Mouse (Mus musculus) liver, embryonic 12.5 days (tissue): ENCODE measurements around the gene Zfp580. TPM values are rescaled to one million over a fixed set of nuclear protein-coding genes. Genes with fewer than 3 reads are reported as not detected.

Source experiments
- ATAC-seq: fragments of 200-750 bp; cut with Nextera tagmentation; 2 replicates; pipeline ENCODE4 v1.8.0; 2017; ENCODE audit warnings: moderate number of reproducible peaks, mild to moderate bottlenecking, moderate library complexity
- H3K27ac ChIP-seq: fragments of 300-500 bp; sonication (generic); 2 replicates; pipeline ENCODE4 v1.5.1; 2016; ENCODE audit warnings: mild to moderate bottlenecking
- H3K27me3 ChIP-seq: fragments of 300-500 bp; sonication (generic); replicated peaks from 2 replicates; pipeline ENCODE4 v1.6.1; 2016; ENCODE audit warnings: mild to moderate bottlenecking, moderate library complexity
- H3K36me3 ChIP-seq: fragments of 300-500 bp; sonication (generic); 2 replicates; pipeline ENCODE4 v1.6.1; 2016; ENCODE audit warnings: mild to moderate bottlenecking, moderate library complexity
- H3K4me1 ChIP-seq: fragments of 300-500 bp; sonication (generic); 2 replicates; pipeline ENCODE4 v1.6.1; 2016
- H3K4me2 ChIP-seq: fragments of 300-500 bp; sonication (generic); 2 replicates; pipeline ENCODE4 v1.6.1; 2016; ENCODE audit warnings: mild to moderate bottlenecking, moderate library complexity
- H3K4me3 ChIP-seq: fragments of 300-500 bp; sonication (generic); 2 replicates; pipeline ENCODE4 v1.5.1; 2016; ENCODE audit warnings: mild to moderate bottlenecking, moderate library complexity
- H3K9ac ChIP-seq: fragments of 300-500 bp; sonication (generic); 2 replicates; pipeline ENCODE4 v1.6.1; 2016; ENCODE audit warnings: mild to moderate bottlenecking, moderate library complexity
- H3K9me3 ChIP-seq: fragments of 300-500 bp; sonication (generic); replicated peaks from 2 replicates; pipeline ENCODE4 v1.6.1; 2016; ENCODE audit warnings: mild to moderate bottlenecking, moderate library complexity
- WGBS: fragments of 180-500 bp; shearing (Covaris S2); methylation state at CpG from one replicate; pipeline ENCODE4 v1.1.7; 2016; ENCODE audit not compliant: insufficient replicate concordance; 5-methylcytosine and 5-hydroxymethylcytosine counted together
- polyA plus RNA-seq: library from polyadenylated mRNA; unstranded; fragments of >200 nt; fragmentation: Nextera tagmentation; extraction: Ambion mirVana; gene quantifications from 2 replicates; pipeline ENCODE4 v1.2.1, GENCODE M21; 2016

Gene Zfp580
- polyA plus RNA-seq, 1 experiment from 2014 or later = 5.2 TPM

GRCm38 (mm10) chr7:5092381-5092780 lies 41.0 kb downstream of the Zfp580 start:
- Histone ChIP-seq H3K36me3 (peaks cover 99% of the 10 kb centered on the region), H3K9ac (no peak overlapping the region), H3K4me1 (peaks cover 6% of the 10 kb centered on the region; the same call in 1 of the 2 replicates), H3K27ac (no peak overlapping the region), H3K4me3 (no peak overlapping the region), H3K9me3 (no peaks in the 10 kb centered on the region), H3K27me3 (no peaks in the 10 kb centered on the region), H3K4me2 (no peak overlapping the region)
- ATAC-seq = no peak
- WGBS = 85% methylated on average over 6 of the region's 6 CpGs

- Histone ChIP-seq H3K9me3 (no peaks in the 10 kb centered on the region), H3K4me1 (0 out of 2 replicates have a peak, but pooled peaks cover 2% of the 10 kb centered on the region), H3K27ac (no peak overlapping the region), H3K9ac (no peak overlapping the region), H3K4me2 (no peak overlapping the region), H3K4me3 (no peak overlapping the region), H3K27me3 (no peaks in the 10 kb centered on the region), H3K36me3 (peaks cover 99% of the 10 kb centered on the region)
- WGBS = 85% methylated on average over 21 of the region's 21 CpGs
- ATAC-seq = no peak
These were observed 41.6 kb downstream of the Zfp580 start for GRCm38 (mm10) chr7:5092831-5093510.

- Histone ChIP-seq H3K4me2 (no peak overlapping the region), H3K4me3 (no peak overlapping the region), H3K27ac (no peak overlapping the region), H3K36me3 (peaks cover 56% of the 10 kb centered on the region), H3K9ac (no peak overlapping the region), H3K9me3 (no peaks in the 10 kb centered on the region), H3K27me3 (no peaks in the 10 kb centered on the region), H3K4me1 (no peaks in the 10 kb centered on the region)
- no peak for ATAC-seq
- WGBS = 85% methylated on average over 5 of the region's 5 CpGs
These were observed 47.4 kb downstream of the Zfp580 start for GRCm38 (mm10) chr7:5098769-5099168.

GRCm38 (mm10) chr7:5099796-5100195 lies 48.5 kb downstream of the Zfp580 start:
- H3K27me3 ChIP-seq = no peaks in the 10 kb centered on the region
- H3K27ac ChIP-seq = no peak overlapping the region
- ATAC-seq = no peak
- no peaks in the 10 kb centered on the region for H3K4me1 ChIP-seq
- peaks cover 46% of the 10 kb centered on the region for H3K36me3 ChIP-seq
- WGBS = 72% methylated on average over 3 of the region's 3 CpGs
- H3K4me3 ChIP-seq = no peak overlapping the region
- no peak overlapping the region for H3K9ac ChIP-seq
- no peaks in the 10 kb centered on the region for H3K9me3 ChIP-seq
- no peak overlapping the region for H3K4me2 ChIP-seq

- H3K27me3 ChIP-seq = no peaks in the 10 kb centered on the region
- H3K27ac ChIP-seq = no peak overlapping the region
- no peaks in the 10 kb centered on the region for H3K9me3 ChIP-seq
- 52% methylated on average over 10 of the region's 10 CpGs for WGBS
- H3K4me2 ChIP-seq = no peak overlapping the region
- ATAC-seq = peak; percentile 57
- H3K9ac ChIP-seq = no peak overlapping the region
- no peak overlapping the region for H3K4me3 ChIP-seq
- no peaks in the 10 kb centered on the region for H3K4me1 ChIP-seq
- peaks cover 32% of the 10 kb centered on the region for H3K36me3 ChIP-seq
These were observed 49.8 kb downstream of the Zfp580 start for GRCm38 (mm10) chr7:5101066-5101663.

GRCm38 (mm10) chr7:5102564-5102963 lies 51.2 kb downstream of the Zfp580 start:
- H3K4me3 ChIP-seq = no peak overlapping the region
- WGBS = 80% methylated on average over 2 of the region's 2 CpGs
- no peak for ATAC-seq

More at GRCm38 (mm10) chr7:5102564-5102963, 51.2 kb downstream of the Zfp580 start:
- no peaks in the 10 kb centered on the region for H3K27me3 ChIP-seq
- H3K27ac ChIP-seq = no peak overlapping the region
- no peak overlapping the region for H3K4me2 ChIP-seq
- H3K9ac ChIP-seq = no peak overlapping the region
- no peaks in the 10 kb centered on the region for H3K9me3 ChIP-seq
- no peaks in the 10 kb centered on the region for H3K4me1 ChIP-seq
- H3K36me3 ChIP-seq = peaks cover 18% of the 10 kb centered on the region

Other genes with a start within 250 kb of the Zfp580 start
- gene Ube2s, start 238.9 kb upstream of the Zfp580 start, polyA plus RNA-seq = 353 and 370 TPM in 2 replicates
- gene Shisa7, start 206.8 kb upstream of the Zfp580 start, polyA plus RNA-seq = not detected in 2 replicates
- gene Isoc2b, start 181.3 kb upstream of the Zfp580 start, polyA plus RNA-seq = 3.5 and 3.9 TPM in 2 replicates
- gene Isoc2a, start 174.4 kb upstream of the Zfp580 start, polyA plus RNA-seq = 0.62 and 0.95 TPM in 2 replicates
- gene Gm36210, start 145.0 kb upstream of the Zfp580 start, polyA plus RNA-seq = 0.10 TPM in 1 of 2 replicates, not detected in the other
- 2.4 and 2.7 TPM in 2 replicates for gene Zfp628, start 136.3 kb upstream of the Zfp580 start, polyA plus RNA-seq
- 0.54 and 0.67 TPM in 2 replicates for gene Nat14, start 129.5 kb upstream of the Zfp580 start, polyA plus RNA-seq
- 0.13 and 0.19 TPM in 2 replicates for gene Ssc5d, start 125.8 kb upstream of the Zfp580 start, polyA plus RNA-seq
- not detected in 2 replicates for gene Sbk2, start 87.1 kb upstream of the Zfp580 start, polyA plus RNA-seq
- gene Sbk3, start 80.4 kb upstream of the Zfp580 start, polyA plus RNA-seq = not detected in 2 replicates
- gene Zfp579, start 55.4 kb upstream of the Zfp580 start, polyA plus RNA-seq = 6.4 and 6.9 TPM in 2 replicates
- 11.5 and 11.7 TPM in 2 replicates for gene Zfp524, start 37.1 kb upstream of the Zfp580 start, polyA plus RNA-seq
- gene Fiz1, start 36.8 kb upstream of the Zfp580 start, polyA plus RNA-seq = 29.4 TPM in 2 replicates
- gene Gm44973, start 36.0 kb upstream of the Zfp580 start, polyA plus RNA-seq = 0.62 and 1.0 TPM in 2 replicates
- 2.6 and 2.7 TPM in 2 replicates for gene Zfp865, start 31.2 kb upstream of the Zfp580 start, polyA plus RNA-seq
- gene Ccdc106, start 31.0 kb upstream of the Zfp580 start, polyA plus RNA-seq = 2.2 and 2.4 TPM in 2 replicates
- gene 4632433K11Rik, start 17.4 kb upstream of the Zfp580 start, polyA plus RNA-seq = not detected in 2 replicates
- 1.1 and 1.3 TPM in 2 replicates for gene Zfp784, start 13.1 kb upstream of the Zfp580 start, polyA plus RNA-seq
- gene U2af2, start 10.6 kb downstream of the Zfp580 start, polyA plus RNA-seq = 97.6 and 109 TPM in 2 replicates
- 66.2 and 69.1 TPM in 2 replicates for gene Epn1, start 28.7 kb downstream of the Zfp580 start, polyA plus RNA-seq
- gene Rfpl4, start 65.4 kb downstream of the Zfp580 start, polyA plus RNA-seq = not detected in 2 replicates
- 0.38 TPM in 1 of 2 replicates, not detected in the other for gene Rasl2-9, start 74.4 kb downstream of the Zfp580 start, polyA plus RNA-seq
- gene Vmn1r55, start 98.1 kb downstream of the Zfp580 start, polyA plus RNA-seq = 0.05 TPM in 1 of 2 replicates, not detected in the other
- gene Vmn1r56, start 145.2 kb downstream of the Zfp580 start, polyA plus RNA-seq = not detected in 2 replicates
- gene Vmn1r57, start 167.0 kb downstream of the Zfp580 start, polyA plus RNA-seq = not detected in 2 replicates